Mouse (Mus musculus): ENCODE measurements at regions not wholly inside any gene's neighbourhood (a gene's known extent, or its start where the extent isn't known, plus 50 kb on each side); places are given as distances from the start of the nearest gene placed in this dataset.

- ATAC-seq (replicated peaks; ENCODE audit: low read depth, poor library complexity, severe bottlenecking), result no peak
Measured at GRCm38 (mm10) chr15:96881519-96882170, 174.1 kb downstream of the Slc38a4 start.

DNA sequence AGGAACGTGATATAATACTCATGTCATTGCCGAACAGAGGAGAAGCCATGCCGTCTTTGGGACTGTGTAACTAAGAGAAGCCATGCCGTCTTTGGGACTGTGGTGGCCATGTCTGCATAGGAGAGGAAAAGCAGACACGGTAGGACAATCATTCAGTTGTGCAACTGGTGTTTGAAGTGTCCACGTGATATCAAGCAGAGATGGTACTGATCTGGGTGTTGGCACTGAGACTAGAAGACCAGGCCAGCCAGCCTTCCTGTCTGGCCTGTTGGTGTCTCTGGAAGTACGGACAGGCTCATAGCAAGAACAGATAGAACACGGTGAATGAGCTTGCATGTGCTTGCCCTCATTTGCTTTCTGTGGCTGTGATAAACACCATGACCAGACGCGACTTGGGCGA, 175.7 kb downstream of the Slc38a4 start:
- ATAC-seq (replicated peaks; ENCODE audit: low read depth, poor library complexity, severe bottlenecking), result no peak

- ATAC-seq (replicated peaks; ENCODE audit: low read depth, poor library complexity, severe bottlenecking), result no peak
Measured at GRCm38 (mm10) chr15:96878796-96879195, 177.0 kb downstream of the Slc38a4 start.

DNA sequence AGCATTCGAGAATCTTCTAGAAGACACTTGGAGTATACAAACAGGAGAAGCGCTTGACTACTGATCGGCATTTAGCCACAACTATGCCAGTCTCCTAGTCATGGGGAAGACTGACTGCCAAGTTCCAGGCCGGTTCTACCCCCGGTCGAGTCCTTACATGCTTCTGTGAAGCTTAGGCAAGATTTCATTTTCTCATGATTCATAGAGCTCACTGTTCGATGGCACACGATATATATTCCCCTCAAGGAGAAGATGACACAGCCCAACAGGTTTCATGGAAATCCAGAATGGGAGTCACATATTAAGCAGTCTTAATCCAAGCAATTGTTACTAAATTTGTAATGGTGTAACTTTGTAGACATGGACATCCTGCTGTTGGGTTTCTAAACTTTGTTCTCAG, 177.8 kb downstream of the Slc38a4 start:
- ATAC-seq (replicated peaks; ENCODE audit: low read depth, poor library complexity, severe bottlenecking), result no peak

DNA sequence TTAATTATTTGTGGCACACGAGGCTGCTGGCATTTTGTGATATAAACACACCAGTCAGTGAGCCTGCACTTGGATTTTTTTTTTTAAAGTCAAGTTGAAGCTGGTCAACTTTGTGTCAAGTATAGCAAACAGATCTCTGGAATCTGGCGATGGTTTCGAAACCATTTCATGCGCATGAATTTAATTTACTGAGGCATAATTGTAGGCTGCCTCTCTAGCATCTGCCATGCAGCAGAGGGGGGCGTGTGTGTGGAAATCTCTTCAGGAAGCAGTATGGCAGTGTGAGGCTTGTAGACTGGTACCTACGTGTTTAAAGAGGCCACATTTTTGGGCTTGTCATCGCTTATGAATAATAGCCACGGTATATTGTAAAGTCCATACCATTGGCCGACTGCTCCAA, 177.7 kb upstream of the Slc38a2 start:
- no peak for ATAC-seq (replicated peaks; ENCODE audit: low read depth, poor library complexity, severe bottlenecking)

DNA sequence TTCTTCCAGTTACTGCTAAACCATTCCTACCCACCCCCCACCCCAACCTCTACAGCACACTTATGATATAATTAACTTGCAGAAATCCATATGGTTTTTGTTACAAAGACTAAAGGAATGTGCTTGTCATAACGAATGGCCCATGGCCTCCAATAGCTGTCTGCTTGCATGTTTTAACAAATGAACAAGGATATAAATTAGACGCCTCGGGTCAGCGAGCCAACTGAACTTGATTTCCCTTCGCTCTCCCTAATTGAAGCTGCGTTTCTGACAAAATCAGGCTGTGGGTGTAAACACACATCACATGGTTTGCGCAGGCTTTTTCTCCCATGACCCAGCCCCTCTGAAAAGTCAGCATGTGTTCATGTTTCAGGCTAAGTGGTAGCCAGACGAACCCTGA, 174.6 kb upstream of the Slc38a2 start:
- no peak for ATAC-seq (replicated peaks; ENCODE audit: low read depth, poor library complexity, severe bottlenecking)

- no peak for ATAC-seq (replicated peaks; ENCODE audit: low read depth, poor library complexity, severe bottlenecking)
Measured at GRCm38 (mm10) chr15:96873562-96873961, 174.0 kb upstream of the Slc38a2 start.

- ATAC-seq (replicated peaks; ENCODE audit: low read depth, poor library complexity, severe bottlenecking), result no peak
Measured at GRCm38 (mm10) chr15:96873126-96873525, 173.6 kb upstream of the Slc38a2 start.

GRCm38 (mm10) chr15:96867701-96868100, 168.2 kb upstream of the Slc38a2 start:
- ATAC-seq (replicated peaks; ENCODE audit: low read depth, poor library complexity, severe bottlenecking), result no peak

DNA sequence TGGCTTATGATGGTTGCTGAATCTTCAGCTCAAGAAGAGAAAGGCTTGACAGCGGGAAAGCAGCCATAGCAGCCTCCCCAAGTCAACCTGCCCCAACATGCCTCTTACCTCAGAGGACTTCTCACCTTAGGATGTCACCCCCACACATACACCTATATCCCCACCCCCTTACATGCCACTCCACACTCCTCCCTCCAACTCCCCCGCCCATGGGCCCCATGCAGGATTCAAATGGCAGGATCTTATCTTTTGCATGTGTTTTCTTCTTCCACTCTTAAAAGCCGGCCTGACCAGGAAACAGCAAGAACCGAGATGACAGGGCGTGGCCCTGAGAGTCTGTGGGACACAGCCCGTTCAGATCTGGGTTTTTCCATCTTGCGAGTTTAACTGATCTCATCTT, 166.4 kb upstream of the Slc38a2 start:
- ATAC-seq (replicated peaks; ENCODE audit: low read depth, poor library complexity, severe bottlenecking), result no peak

DNA sequence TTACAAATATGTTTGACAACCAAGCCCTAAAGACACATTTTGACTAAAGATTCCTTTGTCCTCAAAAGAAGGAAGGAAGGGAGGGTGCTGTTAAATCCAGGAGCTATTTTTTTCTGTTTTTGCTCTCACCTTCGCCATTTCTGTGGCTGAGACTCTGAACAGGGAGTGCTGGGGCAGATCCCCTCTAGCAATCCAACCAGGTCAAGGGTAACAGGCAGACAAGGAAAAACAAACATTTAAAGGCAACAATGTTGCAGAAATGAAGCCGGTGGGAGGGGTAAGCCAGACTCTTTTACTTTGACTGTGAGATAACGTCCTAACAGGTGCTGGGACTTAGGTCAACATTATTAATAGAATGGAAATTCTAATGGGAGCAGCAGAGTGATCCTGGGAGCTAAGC, 158.2 kb upstream of the Slc38a2 start:
- no peak for ATAC-seq (replicated peaks; ENCODE audit: low read depth, poor library complexity, severe bottlenecking)

GRCm38 (mm10) chr15:96851970-96852768, 152.6 kb upstream of the Slc38a2 start:
- ATAC-seq (replicated peaks; ENCODE audit: low read depth, poor library complexity, severe bottlenecking), result no peak

GRCm38 (mm10) chr15:96848150-96848549, 148.6 kb upstream of the Slc38a2 start:
- 0 out of 2 replicates have a peak, but pooled peaks have one; percentile 36 for ATAC-seq (replicated peaks; ENCODE audit: low read depth, poor library complexity, severe bottlenecking)

DNA sequence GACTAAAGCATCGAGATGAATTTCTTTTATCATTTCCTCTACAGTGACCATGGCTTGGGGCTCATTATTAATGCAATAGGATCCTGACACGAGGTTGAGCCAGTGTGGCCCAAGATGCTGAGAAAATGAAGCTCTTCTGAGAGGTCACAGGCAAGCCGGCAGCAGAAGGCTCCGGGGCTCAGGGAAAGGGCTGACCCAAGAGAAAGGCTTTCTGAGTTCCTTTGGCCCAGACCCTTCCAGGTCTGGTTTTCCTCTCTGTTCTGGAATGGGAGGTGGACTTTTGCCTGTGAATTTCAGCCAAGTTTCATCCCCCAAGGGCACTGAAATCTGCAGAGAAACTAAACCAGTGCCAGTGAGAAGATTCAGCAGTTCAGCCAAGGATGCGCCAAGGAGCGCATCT, 145.7 kb upstream of the Slc38a2 start:
- no peak for ATAC-seq (replicated peaks; ENCODE audit: low read depth, poor library complexity, severe bottlenecking)

- no peak for ATAC-seq (replicated peaks; ENCODE audit: low read depth, poor library complexity, severe bottlenecking)
Measured at GRCm38 (mm10) chr15:96844290-96844689, 144.8 kb upstream of the Slc38a2 start.

DNA sequence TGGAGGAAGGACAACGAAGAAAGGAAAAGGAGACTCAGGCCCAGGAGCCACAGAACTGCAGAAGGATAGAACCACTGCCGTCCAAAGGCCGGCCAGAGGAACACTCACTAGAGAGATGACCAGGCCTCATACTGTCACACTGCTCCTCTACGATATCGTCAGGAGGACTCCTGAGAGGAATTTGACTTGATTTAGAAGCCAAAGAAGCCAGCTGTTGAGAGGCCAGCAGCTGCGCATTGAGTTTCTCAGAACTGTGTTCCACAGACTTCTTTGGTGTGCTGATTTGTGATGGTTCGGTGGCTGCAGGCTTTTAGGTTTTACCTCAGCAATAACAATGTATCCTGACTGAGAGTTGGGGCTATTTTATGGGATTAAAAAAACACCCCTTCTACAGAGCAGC, 144.1 kb upstream of the Slc38a2 start:
- no peak for ATAC-seq (replicated peaks; ENCODE audit: low read depth, poor library complexity, severe bottlenecking)

DNA sequence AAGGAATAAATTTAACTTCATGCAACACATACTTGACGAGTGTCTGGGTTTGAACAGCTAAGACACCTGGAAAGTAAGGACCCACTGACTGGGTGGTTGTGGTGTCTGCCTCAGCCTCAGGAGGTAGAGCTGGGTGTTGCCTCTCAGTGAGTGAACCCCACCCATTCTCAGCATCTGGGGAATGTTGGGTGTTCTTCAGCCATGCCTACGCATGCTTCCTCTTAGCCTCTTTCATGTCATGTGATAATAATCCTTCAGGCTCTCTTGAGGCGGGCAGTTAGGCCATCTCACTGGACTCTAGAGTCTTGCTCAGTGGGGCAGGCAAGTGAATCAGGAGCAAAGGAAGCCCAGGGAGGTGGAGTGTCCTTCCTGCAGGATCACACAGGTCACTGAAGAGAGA, 143.4 kb upstream of the Slc38a2 start:
- no peak for ATAC-seq (replicated peaks; ENCODE audit: low read depth, poor library complexity, severe bottlenecking)

- ATAC-seq (replicated peaks; ENCODE audit: low read depth, poor library complexity, severe bottlenecking), result no peak
Measured at GRCm38 (mm10) chr15:96836670-96837069, 137.1 kb upstream of the Slc38a2 start.

DNA sequence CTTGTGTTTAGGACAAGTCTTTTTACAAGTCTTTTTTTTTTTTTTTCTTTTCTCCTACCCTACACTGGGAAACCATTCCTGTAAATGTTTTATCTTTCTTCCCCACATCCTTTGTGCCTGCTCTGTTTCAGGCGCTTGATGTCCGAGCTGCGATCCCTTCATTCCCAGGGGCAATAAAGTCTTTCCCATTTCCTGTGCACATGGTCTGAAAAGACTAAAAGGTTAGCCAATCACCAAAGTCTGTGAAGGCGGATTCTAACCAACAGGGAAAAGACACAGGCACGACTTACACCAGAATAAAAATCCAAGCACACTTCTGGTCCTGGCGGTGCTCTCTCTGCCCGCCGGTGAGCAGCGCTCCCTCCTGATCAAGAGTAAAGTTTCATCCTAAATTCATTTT, 135.3 kb upstream of the Slc38a2 start:
- no peak for ATAC-seq (replicated peaks; ENCODE audit: low read depth, poor library complexity, severe bottlenecking)

DNA sequence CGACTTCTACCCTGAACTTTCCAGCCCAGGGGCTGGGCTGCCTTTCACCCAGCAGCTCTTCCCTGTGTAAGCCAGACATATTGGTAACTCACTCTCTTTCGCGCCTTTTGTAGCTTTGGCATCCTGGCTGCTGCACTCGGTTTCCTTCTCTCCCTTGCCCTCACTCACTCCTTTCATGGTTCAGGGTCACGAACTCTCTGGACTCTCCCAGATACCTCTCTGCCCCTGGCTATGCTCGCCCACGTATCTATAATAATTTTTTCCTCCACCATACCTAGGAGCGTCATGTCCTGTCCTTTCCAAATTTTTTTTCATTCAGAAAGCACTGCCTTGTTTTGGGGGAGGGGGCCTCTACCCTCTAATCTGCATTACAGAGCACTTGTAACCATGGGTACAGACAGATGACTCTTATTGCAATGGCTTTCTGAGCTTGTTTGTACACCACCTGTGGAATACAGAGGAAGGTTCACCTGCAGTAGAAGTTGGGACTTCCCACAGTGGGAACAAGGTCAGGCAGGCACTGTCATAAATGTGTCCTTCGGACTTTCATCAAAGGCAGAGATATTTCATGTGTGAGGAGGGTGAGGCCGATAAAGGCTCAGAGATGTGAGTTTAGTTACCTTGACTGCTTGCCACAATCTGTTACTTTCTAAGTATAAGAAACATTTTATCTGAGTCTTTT, 134.8 kb upstream of the Slc38a2 start:
- no peak for ATAC-seq (replicated peaks; ENCODE audit: low read depth, poor library complexity, severe bottlenecking)

DNA sequence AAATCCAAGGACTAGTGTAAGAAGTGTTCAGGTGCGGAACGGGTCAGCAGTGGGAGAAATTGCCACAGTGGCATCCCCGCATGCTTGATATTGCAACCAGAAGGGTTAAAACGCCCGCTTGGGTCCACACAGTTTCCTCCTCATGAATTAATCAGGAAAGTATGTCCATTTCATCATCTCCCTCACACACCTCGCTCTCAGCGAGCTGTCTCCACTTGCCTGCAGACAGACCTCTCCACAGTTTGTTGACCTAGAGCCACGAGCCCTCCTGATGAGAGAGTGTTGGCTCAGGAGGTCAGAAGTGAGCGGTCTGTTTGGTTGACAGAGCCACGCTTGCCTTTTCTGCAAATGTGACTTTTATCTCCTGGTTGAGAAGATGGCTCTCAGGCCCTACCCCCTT, 132.9 kb upstream of the Slc38a2 start:
- ATAC-seq (replicated peaks; ENCODE audit: low read depth, poor library complexity, severe bottlenecking), result no peak

Measured in common myeloid progenitor, adult 5-6 weeks (primary cell).